Mouse (Mus musculus) cerebellum, adult 9-11 months (tissue): Measurements from ENCODE around the gene Cdh8.

Source experiments
- DNase-seq: peaks from one replicate; pipeline ENCODE4 v3.0.0; 2022

The Cdh8 gene

GRCm38 (mm10) chr8:99415966-99416781 lies at the start of gene Cdh8:
Cdh8 (minus strand) TSS chr8:99416471.
- peak; percentile 93 for DNase-seq

DNA sequence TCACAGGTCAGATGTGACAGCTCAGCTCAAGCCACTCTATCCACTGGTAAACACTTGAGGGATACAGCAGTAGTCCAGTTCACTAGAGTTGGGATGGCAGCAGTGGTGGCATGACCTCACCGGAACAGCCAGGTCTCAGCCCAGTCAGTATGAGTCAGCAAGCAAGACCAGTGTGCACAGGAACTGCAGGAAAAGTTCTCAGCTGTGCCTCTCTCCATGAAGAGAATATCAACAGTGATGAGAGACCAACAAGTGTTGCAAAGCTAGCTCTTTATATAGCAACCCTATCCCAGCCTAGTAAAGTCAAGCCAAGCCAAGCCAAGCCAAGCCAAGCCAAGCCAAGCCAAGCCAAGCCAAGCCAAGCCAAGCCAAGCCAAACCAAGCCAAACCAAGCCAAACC lies 30.2 kb upstream of the Cdh8 start:
- no peak for DNase-seq

DNA sequence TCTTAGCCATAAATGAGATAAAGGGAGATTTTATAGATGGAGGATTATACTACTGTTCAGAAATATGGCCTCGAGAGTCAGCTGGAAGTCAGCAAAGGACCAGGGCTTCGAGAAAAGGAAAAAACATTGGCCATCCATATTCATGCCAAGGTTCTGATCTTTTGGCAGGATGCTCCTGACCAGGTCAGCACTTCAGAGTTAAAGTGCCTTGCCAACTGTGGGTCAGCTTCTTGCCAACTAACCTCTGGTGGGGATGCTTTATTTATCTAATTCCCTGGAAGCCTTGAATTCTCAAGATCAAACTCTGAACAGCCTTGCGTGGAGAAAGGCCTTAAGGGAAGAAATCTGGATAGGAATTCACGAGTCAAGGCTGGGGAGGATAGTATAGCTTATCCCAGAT lies 9.6 kb upstream of the Cdh8 start:
- DNase-seq, result no peak

GRCm38 (mm10) chr8:99421516-99421915 lies 5.2 kb upstream of the Cdh8 start:
- peak; percentile 44 for DNase-seq

DNA sequence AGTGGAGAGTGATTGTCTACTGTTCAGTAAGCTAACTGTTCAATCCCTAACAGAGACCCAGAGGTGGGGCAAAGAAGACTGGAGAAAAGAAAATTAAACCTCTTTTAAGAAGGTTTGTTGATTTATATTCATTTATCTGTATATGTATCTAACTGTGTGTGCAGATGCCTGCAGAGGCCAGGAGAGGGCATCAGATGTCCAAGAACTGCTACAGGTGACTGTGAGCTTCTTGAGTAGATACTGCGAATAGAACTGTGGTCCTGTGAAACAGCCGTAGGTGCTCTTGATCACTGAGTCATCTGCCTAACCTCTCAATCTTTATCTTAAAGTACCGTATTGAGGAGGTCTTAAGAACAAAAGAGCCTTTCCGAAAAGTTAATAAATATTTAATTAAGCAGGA lies 3.5 kb upstream of the Cdh8 start:
- DNase-seq, result no peak

- DNase-seq, result no peak
These were observed 1.2 kb upstream of the Cdh8 start for GRCm38 (mm10) chr8:99417456-99417855.

DNA sequence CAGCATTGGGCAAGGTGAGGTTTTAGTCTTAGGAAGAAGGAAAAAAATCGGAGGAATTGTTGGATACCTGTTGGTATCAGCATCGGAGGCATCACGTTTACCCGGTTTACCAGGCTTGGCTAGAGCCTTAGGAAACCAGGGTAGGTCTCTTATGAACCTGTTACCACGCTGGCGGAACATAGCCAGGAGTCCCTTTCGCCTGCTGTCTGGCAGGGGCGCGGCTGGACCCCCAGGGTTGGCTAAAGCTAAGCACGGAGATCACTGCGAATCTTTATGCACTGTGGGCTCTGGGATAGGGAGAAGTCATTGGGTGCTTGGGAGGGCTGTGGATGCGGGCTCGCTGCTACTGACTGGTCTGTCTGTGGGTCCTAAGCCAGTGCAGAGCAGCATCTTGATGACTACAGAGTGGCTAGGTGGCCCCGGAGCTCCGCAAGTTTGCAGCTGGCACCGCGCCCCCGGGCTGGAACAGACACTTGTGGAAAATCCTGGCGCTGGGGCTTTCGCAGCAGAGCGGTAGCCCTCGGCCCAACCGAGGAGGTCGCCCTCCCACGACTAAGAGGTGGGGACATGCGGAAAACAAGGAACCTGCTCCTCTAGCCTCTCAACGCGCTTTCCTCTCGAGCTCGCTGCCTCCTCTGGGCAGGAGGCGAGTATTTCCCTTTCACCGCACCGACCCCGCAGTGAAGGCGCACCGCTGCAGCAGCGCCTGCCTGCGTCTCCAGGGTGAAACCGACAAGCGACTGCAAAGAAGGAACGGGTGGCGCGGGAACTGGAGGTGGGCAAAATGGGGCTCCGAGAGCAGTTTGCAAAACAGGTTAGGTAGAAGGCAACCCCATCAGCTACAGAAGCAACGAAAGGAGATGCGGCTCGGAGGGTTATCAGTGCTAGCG lies 950 bp downstream of the Cdh8 start:
- DNase-seq, result peak; percentile 76

DNA sequence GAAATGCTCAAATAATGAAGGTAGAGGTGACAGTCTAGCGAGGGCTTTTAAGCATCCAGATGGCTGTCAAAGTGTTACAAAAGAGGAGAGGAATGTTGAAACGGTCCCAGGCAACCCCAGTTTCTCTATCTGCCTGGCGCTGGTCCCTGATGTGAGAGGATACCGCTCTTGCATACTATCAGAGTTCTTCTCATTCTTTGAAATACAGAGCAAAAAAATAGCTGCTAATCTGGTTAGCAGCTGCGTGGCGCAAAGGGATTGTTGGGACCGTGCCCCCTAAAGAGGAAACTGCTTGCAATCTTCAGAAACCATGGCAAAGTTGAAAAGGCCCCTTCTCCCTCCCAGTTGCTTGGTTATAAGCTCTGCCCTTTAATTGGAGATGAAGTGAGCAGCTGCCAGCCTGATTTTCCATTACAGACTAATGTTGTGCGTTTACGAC lies 1.8 kb downstream of the Cdh8 start:
- peak; percentile 34 for DNase-seq

DNA sequence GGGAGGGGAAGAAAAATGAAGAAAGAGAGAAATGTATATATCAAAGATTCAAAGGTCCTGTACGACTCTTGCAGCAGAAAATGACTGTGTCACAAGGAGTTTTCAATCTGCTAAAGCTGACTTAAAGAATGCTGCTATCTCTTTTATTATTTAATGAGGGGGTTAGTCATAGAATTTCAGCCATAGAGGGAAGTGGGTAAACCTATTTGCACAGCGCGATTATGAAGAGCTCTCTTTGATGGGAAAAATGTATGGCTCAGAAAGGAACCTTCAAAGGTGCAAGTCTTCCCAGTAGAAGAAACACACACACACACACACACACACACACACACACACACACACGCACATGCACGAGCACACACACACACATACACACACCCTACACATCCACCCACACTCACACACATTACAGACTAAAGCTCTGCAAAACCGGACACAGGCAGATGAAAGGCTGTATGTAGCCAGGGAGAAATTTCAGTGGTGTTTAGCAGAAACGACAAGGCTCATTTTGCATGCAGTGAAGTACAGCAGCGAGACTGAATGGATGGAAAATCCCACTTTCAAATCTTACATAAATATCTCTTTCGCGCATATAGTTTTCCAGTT lies 2.3 kb downstream of the Cdh8 start:
- DNase-seq, result no peak

- DNase-seq, result peak; percentile 79
These were observed 22.4 kb downstream of the Cdh8 start for GRCm38 (mm10) chr8:99393908-99394307.

DNA sequence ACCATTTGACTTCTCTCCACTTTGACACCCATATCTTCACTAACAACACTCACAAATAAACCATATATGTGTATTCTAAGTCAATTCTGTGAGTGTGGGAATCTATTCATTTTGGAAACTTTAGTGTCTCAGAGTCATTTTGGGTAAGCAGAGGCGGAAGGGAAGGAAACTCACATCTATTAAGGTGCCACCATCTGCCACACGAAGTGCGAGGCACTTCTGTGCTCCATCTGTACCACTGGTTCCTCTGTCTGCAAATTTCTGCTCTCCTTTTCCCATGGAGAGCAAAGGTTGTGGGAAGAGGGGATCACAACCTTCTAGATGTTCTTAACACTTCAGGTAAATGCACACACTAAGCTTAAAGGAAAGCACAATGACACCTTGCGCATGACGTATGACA lies 46.2 kb downstream of the Cdh8 start:
- no peak for DNase-seq

DNA sequence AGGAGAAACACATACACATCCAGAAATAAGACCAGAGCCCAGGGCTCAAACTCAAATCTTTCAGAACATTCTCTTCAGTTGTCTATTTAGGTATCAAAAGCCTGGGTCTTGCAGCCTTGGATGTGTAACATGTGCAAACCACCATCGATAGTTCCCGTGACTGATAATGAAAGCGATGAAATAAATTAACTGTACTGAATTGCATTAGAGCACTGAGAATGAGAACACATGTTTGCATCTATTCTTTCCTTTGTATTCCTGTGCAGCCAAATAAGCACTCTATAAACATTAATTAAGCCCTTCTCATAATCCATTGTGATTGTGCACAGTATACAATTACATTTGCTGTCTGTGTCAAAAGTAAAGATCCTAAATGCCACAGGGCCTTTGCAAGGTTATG lies 47.1 kb downstream of the Cdh8 start:
- no peak for DNase-seq

DNA sequence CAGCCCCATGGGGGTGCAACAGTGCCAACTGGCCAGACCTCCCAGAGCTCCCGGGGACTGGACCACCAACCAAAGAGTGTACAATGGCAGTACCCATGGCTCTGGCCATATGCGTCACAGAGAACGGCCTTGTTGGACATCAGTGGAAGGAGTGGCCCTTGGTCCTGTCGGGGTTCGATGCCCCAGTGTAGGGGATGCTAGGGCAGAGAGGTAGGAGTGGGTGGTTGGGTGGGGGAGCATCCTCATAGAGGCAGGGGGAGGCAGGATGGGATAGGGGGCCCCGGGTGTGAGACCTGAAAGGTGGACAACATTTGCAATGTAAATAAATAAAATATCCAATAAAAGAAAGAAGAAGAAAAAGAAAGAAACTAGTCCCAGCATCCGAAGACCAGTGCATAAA lies 47.8 kb downstream of the Cdh8 start:
- peak; percentile 20 for DNase-seq

GRCm38 (mm10) chr8:99353923-99354322 lies 62.3 kb downstream of the Cdh8 start:
- DNase-seq, result peak; percentile 39

GRCm38 (mm10) chr8:99353221-99353620 lies 63.0 kb downstream of the Cdh8 start:
- peak; percentile 37 for DNase-seq

GRCm38 (mm10) chr8:99349456-99349855 lies 66.8 kb downstream of the Cdh8 start:
- DNase-seq, result no peak

GRCm38 (mm10) chr8:99348618-99349017 lies 67.7 kb downstream of the Cdh8 start:
- DNase-seq, result peak; percentile 48

GRCm38 (mm10) chr8:99339310-99339709 lies 77.0 kb downstream of the Cdh8 start:
- DNase-seq, result no peak

GRCm38 (mm10) chr8:99327559-99327958 lies 88.7 kb downstream of the Cdh8 start:
- no peak for DNase-seq

DNA sequence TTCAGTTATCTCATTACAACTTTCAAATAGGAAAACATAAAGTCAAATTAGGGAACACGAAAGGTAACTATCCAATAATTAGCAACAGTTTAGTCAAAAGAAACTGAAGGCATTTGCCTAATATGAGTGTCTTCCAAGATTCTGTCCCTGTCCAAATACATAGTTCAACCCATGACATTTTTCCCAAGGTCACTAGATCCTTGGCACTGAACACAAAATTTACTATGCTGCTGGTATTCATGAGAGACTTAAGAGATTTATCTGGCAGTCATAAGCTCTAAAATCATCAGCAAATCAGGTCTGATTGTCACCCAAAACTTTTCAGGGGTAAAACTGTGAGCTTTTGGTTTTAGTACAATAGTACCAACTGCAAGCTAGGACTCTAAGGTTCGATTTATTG lies 101.7 kb downstream of the Cdh8 start:
- no peak for DNase-seq

DNA sequence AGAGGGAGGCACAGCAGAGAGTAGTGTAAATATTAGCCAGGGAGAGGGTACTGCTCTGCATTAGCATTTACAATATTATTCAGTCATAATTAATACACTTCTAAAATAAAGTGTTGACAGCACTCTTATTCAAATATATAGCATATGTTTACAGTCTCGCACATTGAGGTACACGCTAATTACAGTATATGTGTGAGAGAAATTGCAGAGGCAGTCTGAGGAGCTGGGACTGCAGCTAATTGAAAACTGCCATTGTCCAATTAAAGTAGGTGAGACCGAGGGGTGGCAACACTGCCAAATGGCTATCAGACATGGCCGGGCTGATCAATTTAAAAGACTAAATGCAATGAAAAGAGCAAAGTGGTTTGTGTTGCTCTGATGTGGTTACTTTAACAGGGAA lies 112.1 kb downstream of the Cdh8 start:
- no peak for DNase-seq

DNA sequence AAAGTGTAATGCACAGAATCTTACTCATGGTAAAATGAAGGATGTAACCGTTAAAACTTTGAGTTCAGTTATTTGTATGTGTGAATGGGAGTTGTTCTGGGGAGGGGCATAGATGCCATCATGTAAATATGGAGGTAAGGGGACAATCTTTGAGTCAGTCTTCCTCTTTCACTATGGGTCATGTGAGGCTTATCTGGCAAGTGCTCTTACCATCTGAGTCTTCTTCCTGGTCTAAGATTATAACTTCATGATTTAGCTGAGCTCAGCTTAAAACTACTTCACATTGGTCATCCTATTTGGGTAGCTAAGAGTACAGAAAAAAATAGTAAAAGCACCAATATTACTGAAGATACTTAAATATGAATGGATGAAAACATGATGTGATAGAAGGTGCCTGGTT lies 126.1 kb downstream of the Cdh8 start:
- DNase-seq, result no peak

DNA sequence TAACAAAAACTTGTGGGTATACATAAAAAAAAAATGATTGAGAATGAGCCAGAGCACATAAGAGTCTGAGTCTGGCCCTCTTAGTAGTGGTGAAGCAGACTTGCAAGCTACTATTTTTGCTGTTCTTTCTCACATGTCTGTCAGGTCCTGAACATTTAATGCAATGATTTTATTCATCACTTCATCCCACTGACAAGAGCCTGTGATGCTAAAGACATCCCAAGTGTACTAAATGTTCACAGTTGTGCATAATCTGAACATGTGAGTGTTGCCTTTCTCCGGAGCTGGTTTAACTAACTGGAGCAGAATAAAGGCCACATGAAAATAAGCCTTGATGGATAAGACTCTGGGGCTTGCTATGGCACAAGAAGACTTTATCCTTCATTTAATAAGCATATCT lies 131.2 kb downstream of the Cdh8 start:
- DNase-seq, result no peak

DNA sequence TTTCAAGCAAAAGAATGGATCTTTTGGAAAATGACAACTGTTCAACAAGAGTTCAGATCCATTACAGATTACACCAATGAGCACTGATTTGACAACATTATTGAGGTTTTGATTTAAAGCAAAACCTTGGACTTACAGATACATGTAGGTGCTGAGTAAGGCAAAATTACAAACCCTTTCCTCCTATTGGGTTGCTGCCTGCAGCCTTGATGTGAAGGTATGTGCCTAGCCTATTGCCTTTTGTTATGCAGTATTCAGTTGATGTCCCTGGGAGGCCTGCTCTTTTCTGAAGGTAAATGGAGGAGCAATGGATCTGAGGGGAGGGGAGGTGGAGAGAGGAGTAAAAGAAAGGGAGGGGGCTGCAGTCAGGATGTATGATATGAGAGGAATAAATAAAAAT lies 135.9 kb downstream of the Cdh8 start:
- DNase-seq, result no peak
